Mouse (Mus musculus): ENCODE data around the gene Clybl.

Clybl gene

GRCm38 (mm10) chr14:122181078-122181814, at the start of gene Clybl:
Gene Clybl, plus strand, starts transcription at chr14:122181704.
- peak; percentile 93 for DNase-seq (ENCODE audit: low read depth in 1 of 2, low spot score in 2 of 2)

- no peak for DNase-seq (ENCODE audit: low read depth in 1 of 2, low spot score in 2 of 2)
Measured at GRCm38 (mm10) chr14:122136368-122136928, 45.1 kb upstream of the Clybl start.

GRCm38 (mm10) chr14:122137234-122137633, 44.3 kb upstream of the Clybl start:
- DNase-seq (ENCODE audit: low read depth in 1 of 2, low spot score in 2 of 2) = no peak

- DNase-seq (ENCODE audit: low read depth in 1 of 2, low spot score in 2 of 2) = no peak
Measured at GRCm38 (mm10) chr14:122140126-122140525, 41.4 kb upstream of the Clybl start.

- no peak for DNase-seq (ENCODE audit: low read depth in 1 of 2, low spot score in 2 of 2)
Measured at GRCm38 (mm10) chr14:122143585-122144269, 37.8 kb upstream of the Clybl start.

- no peak for DNase-seq (ENCODE audit: low read depth in 1 of 2, low spot score in 2 of 2)
Measured at GRCm38 (mm10) chr14:122145374-122145773, 36.1 kb upstream of the Clybl start.

DNA sequence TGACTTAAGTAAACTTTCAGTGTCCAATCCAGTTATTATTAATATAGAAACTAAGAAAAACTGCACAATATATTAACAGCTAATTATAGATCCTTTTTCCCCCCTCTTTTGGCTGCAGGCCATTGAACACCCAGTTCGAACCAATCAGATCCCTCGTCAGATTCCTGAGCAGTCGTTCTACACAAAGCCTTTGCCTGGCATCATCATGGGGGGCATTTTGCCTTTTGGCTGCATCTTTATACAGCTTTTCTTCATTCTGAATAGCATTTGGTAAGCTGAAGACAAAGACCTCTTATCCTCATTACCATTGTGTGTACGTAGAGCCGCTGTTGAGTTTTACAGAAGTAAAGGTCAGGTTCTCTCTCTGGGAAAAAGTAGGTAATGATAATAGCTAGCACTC, 30.9 kb upstream of the Clybl start:
- no peak for DNase-seq (ENCODE audit: low read depth in 1 of 2, low spot score in 2 of 2)

DNA sequence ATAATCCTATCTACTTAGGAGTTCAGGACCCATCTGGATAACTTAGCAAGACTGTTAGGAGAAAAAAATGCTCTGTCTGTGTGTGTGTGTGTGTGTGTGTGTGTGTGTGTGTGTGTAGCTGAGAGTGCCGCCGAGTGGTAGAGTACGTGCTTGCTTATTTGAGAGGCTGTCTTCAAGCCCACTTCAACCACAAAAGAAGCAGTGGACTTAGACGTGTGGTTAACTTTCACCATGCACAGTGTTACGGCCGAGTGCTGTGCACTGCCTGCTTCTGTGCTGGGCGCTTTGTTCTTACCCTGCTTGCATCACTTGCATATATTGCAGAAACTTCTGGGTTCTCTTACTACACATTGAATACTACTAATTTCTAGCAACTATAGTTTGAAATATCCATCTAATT, 23.8 kb upstream of the Clybl start:
- no peak for DNase-seq (ENCODE audit: low read depth in 1 of 2, low spot score in 2 of 2)

DNA sequence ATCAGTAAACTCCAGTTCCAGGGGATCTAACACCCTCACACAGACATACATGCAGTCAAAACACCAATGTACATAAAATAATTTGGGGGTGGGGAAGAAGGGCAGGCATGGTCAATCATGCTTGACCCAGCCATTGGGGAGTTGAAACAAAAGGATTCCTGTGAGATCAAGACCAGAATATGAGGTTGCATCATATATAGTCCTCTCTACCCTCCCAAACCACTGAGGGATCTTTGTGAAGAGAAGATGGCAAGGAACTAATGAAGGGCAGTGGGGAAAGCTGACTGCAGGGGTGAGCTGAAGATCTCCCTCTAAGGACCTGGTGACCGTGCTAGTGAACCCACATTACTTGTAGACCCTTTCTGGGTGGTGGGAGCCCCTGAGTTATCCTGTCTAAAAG, 20.6 kb upstream of the Clybl start:
- DNase-seq (ENCODE audit: low read depth in 1 of 2, low spot score in 2 of 2) = no peak

GRCm38 (mm10) chr14:122168912-122169311, 12.6 kb upstream of the Clybl start:
- DNase-seq (ENCODE audit: low read depth in 1 of 2, low spot score in 2 of 2) = no peak

- no peak for DNase-seq (ENCODE audit: low read depth in 1 of 2, low spot score in 2 of 2)
Measured at GRCm38 (mm10) chr14:122170202-122170781, 11.2 kb upstream of the Clybl start.

DNA sequence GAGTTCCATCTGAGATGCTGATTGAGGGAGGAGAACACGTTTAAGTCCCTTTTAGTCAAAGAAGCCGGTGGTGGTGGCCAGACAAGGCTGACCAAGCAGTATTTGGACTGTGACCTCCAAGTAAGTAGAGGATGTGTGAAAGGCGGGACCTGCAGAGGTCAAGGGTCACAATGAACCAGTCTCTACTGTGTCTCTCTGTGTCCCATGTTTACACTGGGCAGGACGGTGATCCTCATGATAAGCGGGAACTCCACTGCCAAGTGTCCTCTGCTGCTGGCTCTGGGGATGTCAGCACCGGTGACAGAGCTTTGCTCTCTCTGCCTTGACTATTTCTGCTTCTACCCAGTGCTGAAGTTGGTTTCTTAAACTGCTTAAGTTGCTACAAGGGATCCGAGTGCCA, 10.5 kb upstream of the Clybl start:
- no peak for DNase-seq (ENCODE audit: low read depth in 1 of 2, low spot score in 2 of 2)

DNA sequence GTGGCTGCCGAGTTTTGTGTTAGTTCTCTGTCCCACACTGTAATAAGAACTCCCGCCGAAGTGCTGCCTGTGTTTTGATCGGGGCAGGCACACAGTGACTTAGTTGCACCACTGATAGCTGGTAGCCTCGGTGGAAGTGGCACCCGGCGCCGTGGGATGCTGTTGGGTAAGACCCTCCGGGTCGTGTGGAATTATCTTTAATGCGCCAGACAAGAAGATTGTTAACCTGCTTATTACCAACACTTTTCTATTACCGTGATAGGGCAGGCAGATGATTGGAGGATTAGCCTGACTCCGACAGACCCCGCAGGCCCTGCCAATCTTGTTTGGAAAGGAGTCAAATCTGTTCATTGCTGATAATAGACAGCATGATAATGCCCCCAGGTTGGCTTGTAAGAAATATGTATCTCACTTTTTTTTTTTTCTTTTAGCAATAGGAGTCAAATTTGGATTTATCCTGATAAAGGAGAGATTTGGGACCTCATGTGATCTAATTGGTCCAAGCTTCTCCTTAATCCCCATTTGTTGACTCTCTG, 5.2 kb upstream of the Clybl start:
- DNase-seq (ENCODE audit: low read depth in 1 of 2, low spot score in 2 of 2) = no peak

GRCm38 (mm10) chr14:122179262-122179661, 2.2 kb upstream of the Clybl start:
- DNase-seq (ENCODE audit: low read depth in 1 of 2, low spot score in 2 of 2) = no peak

DNA sequence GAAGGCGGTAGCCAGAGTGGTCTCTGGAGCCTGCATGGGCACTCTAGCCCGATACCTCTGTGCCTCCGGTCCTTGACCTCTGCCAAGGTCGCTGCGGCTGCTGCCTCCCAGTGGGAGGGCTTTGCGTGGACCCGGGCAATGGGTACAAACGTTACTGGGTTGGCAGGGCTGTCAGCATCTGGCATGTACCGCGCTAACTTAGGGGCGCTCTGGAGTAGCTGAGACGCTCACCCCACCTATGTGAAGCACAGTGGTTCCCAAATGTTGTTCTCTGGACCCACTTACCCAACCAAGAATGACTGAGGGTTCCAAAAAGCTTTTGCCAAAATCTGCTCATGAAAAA, 282 bp downstream of the Clybl start:
- DNase-seq (ENCODE audit: low read depth in 1 of 2, low spot score in 2 of 2) = no peak

GRCm38 (mm10) chr14:122182220-122182619, 716 bp downstream of the Clybl start:
- DNase-seq (ENCODE audit: low read depth in 1 of 2, low spot score in 2 of 2) = no peak

- no peak for DNase-seq (ENCODE audit: low read depth in 1 of 2, low spot score in 2 of 2)
Measured at GRCm38 (mm10) chr14:122183974-122184373, 2.5 kb downstream of the Clybl start.

DNA sequence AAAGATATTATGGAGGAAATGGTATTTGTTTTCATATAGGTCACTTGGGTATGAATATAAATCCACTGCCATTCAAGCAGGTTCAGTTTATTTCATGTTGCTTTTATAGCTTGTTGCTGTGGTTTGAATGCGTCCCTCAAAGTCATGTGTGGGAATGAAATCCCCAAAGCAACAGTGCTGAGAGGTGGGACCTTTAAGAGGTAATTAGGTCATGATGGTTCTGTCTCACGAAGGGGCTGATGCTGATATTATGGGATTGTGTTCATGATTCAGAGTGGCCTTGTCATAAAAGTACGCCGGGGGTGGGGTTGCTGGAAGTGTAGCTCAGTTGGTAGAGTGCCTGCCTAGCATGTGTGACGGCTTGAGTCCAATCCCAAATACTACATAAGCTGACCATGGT, 6.7 kb downstream of the Clybl start:
- no peak for DNase-seq (ENCODE audit: low read depth in 1 of 2, low spot score in 2 of 2)

DNA sequence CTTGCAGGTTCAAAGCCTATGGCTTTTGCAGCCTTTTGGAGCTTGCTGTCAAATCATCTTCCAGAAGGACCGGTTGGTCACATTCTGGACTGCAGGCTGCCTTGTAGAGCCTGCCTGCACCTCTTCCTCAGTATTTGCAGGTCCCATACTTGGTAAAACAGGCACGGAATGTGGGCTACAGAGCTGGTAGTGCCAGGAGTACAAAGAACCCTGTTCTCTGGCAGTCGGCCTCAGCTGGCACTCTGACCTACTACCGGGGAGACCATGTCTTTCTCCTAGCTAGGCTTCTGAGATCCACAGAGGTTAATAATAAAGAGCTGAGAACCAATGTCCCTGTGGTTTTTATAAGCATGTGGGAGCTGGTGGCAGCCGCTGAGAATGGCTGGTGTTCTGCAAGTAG, 8.4 kb downstream of the Clybl start:
- no peak for DNase-seq (ENCODE audit: low read depth in 1 of 2, low spot score in 2 of 2)

DNA sequence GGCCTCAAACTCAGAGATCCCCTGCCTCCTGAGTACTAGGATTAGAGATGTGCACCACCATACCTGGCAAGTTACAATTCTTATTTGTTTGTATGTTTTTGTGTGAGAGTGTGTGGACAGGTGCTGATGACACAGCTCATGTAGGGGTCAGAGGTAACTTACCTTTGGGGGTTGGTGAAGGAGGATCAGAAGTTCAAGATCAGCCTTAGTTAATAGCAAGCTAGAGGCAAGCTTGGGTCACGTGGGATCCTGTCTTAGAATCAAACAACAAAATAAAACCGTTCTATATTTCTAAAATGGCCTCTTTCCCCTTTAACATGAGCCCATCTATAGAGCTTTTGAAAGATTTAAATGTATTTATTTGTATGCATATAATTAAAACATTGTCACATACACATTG, 9.0 kb downstream of the Clybl start:
- no peak for DNase-seq (ENCODE audit: low read depth in 1 of 2, low spot score in 2 of 2)

DNA sequence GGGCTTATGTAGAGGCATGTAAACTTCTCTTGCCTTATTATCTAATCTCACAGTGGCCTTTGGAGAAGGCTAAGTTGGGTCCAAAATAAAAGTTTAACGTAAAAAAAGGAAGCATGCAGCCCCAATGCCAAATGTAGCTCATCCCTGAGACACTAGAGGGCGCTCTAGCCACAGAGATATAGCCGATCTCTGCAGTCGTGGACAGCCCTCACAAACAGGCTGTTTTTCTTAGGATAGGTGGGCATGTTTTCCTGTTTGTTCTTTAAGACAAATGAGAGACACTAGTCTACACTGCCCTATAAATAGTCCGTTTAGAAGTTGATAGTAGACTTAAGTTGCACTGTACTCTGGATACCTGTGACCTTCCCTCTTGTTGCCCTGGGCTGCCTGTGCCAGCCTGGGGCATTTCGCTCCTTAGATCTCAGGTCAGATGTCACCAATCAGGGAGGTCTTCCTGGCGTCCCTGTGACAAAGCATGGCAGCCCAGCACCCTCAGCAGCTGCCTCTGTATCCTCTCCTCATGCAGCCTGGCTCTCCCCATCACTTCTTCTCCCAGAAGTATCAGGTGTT, 9.5 kb downstream of the Clybl start:
- peak; percentile 12 to 18 for DNase-seq (ENCODE audit: low read depth in 1 of 2, low spot score in 2 of 2)

DNA sequence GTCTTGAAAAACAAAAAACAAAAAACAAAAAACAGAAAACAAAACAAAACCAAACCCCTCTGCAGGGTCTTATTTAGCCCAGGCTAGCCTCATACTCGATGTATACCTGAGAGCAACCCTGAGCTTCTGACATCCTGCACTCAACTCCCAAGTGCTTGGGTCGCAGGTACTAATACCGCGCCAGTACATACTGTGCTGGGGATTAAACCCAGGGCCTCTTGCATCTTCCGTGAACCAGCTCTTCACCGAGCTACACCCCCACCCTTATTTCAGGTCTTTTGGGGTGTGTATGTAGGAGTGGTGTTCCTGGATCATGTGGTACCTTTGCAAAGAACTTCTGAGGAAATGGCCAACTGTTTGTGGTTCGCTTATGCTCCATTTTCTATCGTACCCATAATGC, 13.1 kb downstream of the Clybl start:
- no peak for DNase-seq (ENCODE audit: low read depth in 1 of 2, low spot score in 2 of 2)

Data from monocyte, adult 2 months (primary cell).